Mouse (Mus musculus) C2C12 (cell line): Measurements from ENCODE around the gene Mgll. TPM values are rescaled to one million over a fixed set of nuclear protein-coding genes. Genes with fewer than 3 reads are reported as not detected.

ENCODE experiments used
- H3K27me3 ChIP-seq: one replicate; pipeline ENCODE4 v1.6.1; 2011; ENCODE audit not compliant: control insufficient read depth, insufficient read depth, insufficient read length
- H3K36me3 ChIP-seq: one replicate; pipeline ENCODE4 v1.6.1; 2011; ENCODE audit not compliant: control insufficient read depth, insufficient read depth
- H3K4me3 ChIP-seq: one replicate; pipeline ENCODE4 v1.5.1; 2011; ENCODE audit warnings: mild to moderate bottlenecking, control low read depth; ENCODE audit not compliant: poor library complexity, insufficient read depth, severe bottlenecking
- H3K79me2 ChIP-seq: one replicate; pipeline ENCODE4 v1.6.1; 2011; ENCODE audit not compliant: control insufficient read depth, insufficient read depth
- H3K79me3 ChIP-seq: one replicate; pipeline ENCODE4 v1.6.1; 2011; ENCODE audit warnings: low read depth, control low read depth
- H3ac ChIP-seq: one replicate; pipeline ENCODE3; 2011; ENCODE audit warnings: low read depth; ENCODE audit not compliant: control insufficient read depth, insufficient read length
- CEBPB ChIP-seq: IDR thresholded peaks from one replicate; pipeline ENCODE4 v1.6.1; 2011; ENCODE audit warnings: low read depth, mild to moderate bottlenecking, control low read depth, moderate library complexity
- CTCF ChIP-seq: IDR thresholded peaks from one replicate; pipeline ENCODE4 v1.5.1; 2011; ENCODE audit not compliant: control insufficient read depth, insufficient read depth, insufficient read length
- FOSL1 ChIP-seq: IDR thresholded peaks from one replicate; pipeline ENCODE4 v1.8.0; 2011; ENCODE audit warnings: mild to moderate bottlenecking, low read length; ENCODE audit not compliant: poor library complexity, insufficient read depth, severe bottlenecking
- MAX ChIP-seq: IDR thresholded peaks from one replicate; pipeline ENCODE4 v1.6.1; 2011; ENCODE audit warnings: mild to moderate bottlenecking, control low read depth
- MYOD1 ChIP-seq: IDR thresholded peaks from one replicate; pipeline ENCODE4 v1.6.1; 2011; ENCODE audit warnings: low read depth; ENCODE audit not compliant: control insufficient read depth, insufficient read length
- MYOG ChIP-seq: IDR thresholded peaks from one replicate; pipeline ENCODE4 v1.6.1; 2011; ENCODE audit not compliant: control insufficient read depth, insufficient read length; ENCODE audit errors: extremely low read depth
- USF1 ChIP-seq: IDR thresholded peaks from one replicate; pipeline ENCODE4 v1.6.1; 2011; ENCODE audit warnings: low read depth, mild to moderate bottlenecking, control low read depth, moderate library complexity
- polyA plus RNA-seq: library from polyadenylated mRNA; unstranded; fragments of >200 nt; fragmentation: generic; extraction: Trizol; gene quantifications from one replicate; pipeline ENCODE4 v1.2.1, GENCODE M21; 2012; ENCODE audit warnings: missing spikeins

Gene Mgll
- polyA plus RNA-seq, 1 experiment = 1.3 TPM

DNA sequence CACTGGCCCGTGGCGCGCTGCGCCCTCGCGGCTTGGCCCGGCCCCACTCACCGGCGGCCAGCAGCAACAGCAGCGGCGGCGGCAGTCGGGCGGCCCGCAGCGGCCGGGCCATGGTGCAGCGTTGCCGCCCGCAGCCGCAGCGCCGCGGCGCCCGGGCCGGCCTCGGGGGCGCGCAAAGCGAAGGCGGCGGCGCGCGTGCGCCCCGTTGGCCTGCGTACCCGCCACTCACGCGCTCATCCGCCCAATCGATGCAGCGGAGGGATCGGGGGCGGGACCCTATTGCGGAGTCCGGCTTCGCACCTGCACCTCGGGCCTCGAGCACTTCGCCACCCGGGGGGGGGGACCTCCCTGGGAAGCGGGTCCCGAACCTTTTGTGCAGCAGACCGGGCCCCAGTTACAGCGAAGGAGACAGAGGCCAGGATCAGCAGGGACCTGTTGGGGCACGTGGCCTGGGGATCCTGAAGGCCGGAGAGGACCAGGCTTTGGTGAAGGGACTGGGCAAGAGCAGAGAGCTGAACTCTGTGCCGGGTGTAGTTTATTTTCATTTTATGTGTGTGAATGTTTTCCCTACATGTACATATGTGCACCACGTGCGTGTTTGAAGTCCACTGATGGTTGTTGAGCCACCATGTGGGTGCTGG, 150.8 kb downstream of the Mgll start, which contains the start of gene Podxl2:
Podxl2 (minus strand) TSS at position 177 of the 641 bp plus-strand sequence.
- Histone ChIP-seq H3ac (peak within 1 kb of the TSS; percentile 41), H3K4me3 (peak within 1 kb of the TSS; percentile 6), H3K79me2 (no peaks in the 10 kb centered on the region), H3K36me3 (peaks cover 3% of the 10 kb centered on the region), H3K27me3 (peaks cover 16% of the 10 kb centered on the region), H3K79me3 (no peaks in the 10 kb centered on the region)
- no peak for TF ChIP-seq USF1
- no peak for TF ChIP-seq MYOD1
- TF ChIP-seq CTCF = no peak
- no peak for TF ChIP-seq MYOG
- TF ChIP-seq MAX = no peak
- no peak for TF ChIP-seq FOSL1
- no peak for TF ChIP-seq CEBPB

Other genes starting within 250 kb of the Mgll start
- 167 TPM for gene Sec61a1, start 205.5 kb upstream of the Mgll start, polyA plus RNA-seq
- 1.6 TPM for gene Kbtbd12, start 86.5 kb upstream of the Mgll start, polyA plus RNA-seq
- gene Abtb1, start 117.6 kb downstream of the Mgll start, polyA plus RNA-seq = 6.7 TPM
- 2.8 TPM for gene Podxl2, start 150.6 kb downstream of the Mgll start, polyA plus RNA-seq
- gene Mcm2, start 174.4 kb downstream of the Mgll start, polyA plus RNA-seq = 126 TPM
- 29.1 TPM for gene Tpra1, start 177.8 kb downstream of the Mgll start, polyA plus RNA-seq